Mouse (Mus musculus): ENCODE measurements at regions not wholly inside any gene's neighbourhood (a gene's known extent, or its start where the extent isn't known, plus 50 kb on each side); places are given as distances from the start of the nearest gene placed in this dataset.
A peak's percentile ranks its signal among the peaks of the same experiment; 100 is the strongest.
"Not testable (repeated sequence)": the region's sequence is repeated elsewhere in the genome, so short reads cannot be mapped to it uniquely, and the experiment has no call there.

DNA sequence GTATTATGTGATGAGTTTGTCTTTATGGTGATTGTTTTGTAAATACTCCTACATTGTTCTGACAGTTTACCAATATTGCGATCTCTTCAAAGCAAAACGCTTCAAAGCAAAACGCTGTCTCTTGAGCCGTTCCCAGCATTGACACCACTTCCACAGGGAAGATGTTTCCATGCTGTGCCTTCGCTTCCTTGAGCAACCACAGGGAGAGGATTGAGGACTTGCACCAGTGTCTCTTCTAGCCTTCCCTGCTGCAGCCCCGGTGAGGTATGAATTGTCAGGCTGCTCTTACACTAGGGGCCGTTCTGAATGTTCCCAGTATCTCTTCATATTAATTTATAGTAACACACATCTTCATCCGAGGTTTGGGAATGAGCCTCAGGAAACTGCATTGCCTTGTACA, 160.4 kb upstream of the Arglu1 start:
- Histone ChIP-seq H3K9me3 (no peaks in the 10 kb centered on the region), H3K9ac (no peak overlapping the region), H3K4me1 (peaks cover 3% of the 10 kb centered on the region; the same call in 1 of the 2 replicates), H3K4me3 (no peak overlapping the region), H3K27me3 (peaks cover 7% of the 10 kb centered on the region; the same call in 1 of the 2 replicates), H3K4me2 (replicated peaks) (no peak overlapping the region), H3K27ac (no peak overlapping the region), H3K36me3 (no peaks in the 10 kb centered on the region)
- no peak for ATAC-seq (ENCODE audit: low FRiP score, low read depth)
- 28% methylated on average over 8 of the region's 8 CpGs for WGBS

DNA sequence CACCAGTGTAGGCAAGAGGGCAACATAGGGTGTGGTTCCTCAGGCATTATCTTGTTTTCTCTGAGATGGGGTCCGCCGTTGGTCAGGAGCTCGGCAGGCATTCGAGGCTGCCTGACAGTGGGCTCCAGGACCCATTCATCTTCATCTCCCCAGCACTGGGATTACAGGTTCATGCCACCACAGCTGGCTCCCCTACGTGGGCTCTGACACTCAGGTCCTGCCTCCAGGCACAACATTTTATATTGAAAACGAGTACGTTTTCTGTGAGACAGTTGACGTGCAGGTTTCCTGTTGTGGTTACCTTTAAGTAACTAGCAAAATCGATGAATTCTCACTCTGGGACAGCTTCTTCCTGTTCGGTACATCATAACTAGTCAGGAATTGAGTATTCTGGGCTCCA, 157.3 kb upstream of the Arglu1 start:
- WGBS: 74% methylated on average over 10 of the region's 10 CpGs
- no peaks in the 10 kb centered on the region for H3K36me3 ChIP-seq
- H3K4me3 ChIP-seq: no peak overlapping the region
- H3K9me3 ChIP-seq: no peaks in the 10 kb centered on the region
- H3K9ac ChIP-seq: no peak overlapping the region
- ATAC-seq (ENCODE audit: low FRiP score, low read depth): no peak
- H3K27me3 ChIP-seq: peaks cover 7% of the 10 kb centered on the region; the same call in 1 of the 2 replicates
- H3K4me1 ChIP-seq: peaks cover 2% of the 10 kb centered on the region
- H3K4me2 ChIP-seq (replicated peaks): no peak overlapping the region
- H3K27ac ChIP-seq: no peak overlapping the region

DNA sequence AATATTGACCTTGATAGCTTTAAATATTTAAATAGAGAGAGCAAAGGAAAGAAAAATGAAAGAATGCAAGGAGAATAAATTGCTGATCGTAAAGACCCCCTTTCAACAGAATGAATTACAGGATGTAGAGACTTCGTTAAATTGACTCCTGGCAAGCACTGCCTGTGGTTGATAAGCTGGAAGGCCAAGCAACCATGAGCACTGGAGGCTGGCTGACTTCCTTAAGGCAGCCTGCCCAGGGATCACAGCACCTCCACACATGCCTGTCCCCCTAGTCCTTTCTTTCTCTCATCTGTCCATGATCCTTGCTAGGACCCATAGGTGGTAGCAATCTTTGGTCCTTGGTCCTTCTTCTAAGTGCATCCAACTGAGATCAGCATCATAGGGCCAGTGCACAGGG, 152.0 kb upstream of the Arglu1 start:
- no peaks in the 10 kb centered on the region for H3K36me3 ChIP-seq
- no peak overlapping the region for H3K4me2 ChIP-seq (replicated peaks)

DNA sequence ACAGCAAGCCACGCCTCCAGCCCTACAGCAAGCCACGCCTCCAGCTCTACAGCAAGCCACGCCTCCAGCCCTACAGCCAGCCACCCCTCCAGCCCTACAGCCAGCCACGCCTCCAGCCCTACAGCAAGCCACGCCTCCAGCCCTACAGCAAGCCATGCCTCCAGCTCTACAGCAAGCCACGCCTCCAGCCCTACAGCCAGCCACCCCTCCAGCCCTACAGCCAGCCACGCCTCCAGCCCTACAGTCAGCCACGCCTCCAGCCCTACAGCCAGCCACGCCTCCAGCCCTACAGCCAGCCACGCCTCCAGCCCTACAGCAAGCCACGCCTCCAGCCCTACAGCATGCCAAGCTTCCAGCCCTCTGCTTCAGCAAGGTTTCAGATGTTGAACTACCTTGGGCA, 145.8 kb upstream of the Arglu1 start:
- not testable (repeated sequence) for H3K36me3 ChIP-seq; H3K4me2 ChIP-seq (replicated peaks); H3K9ac ChIP-seq; H3K9me3 ChIP-seq; H3K4me1 ChIP-seq; ATAC-seq (ENCODE audit: low FRiP score, low read depth); H3K27ac ChIP-seq; H3K4me3 ChIP-seq; H3K27me3 ChIP-seq
- WGBS: 70% methylated on average over 11 of the region's 11 CpGs

More for the DNA sequence above, 152.0 kb upstream of the Arglu1 start:
- no peak overlapping the region for H3K4me3 ChIP-seq
- no peaks in the 10 kb centered on the region for H3K27me3 ChIP-seq
- no peak overlapping the region for H3K27ac ChIP-seq
- ATAC-seq (ENCODE audit: low FRiP score, low read depth): no peak
- 31% methylated on average over 2 of the region's 2 CpGs for WGBS
- H3K9me3 ChIP-seq: no peaks in the 10 kb centered on the region
- H3K9ac ChIP-seq: no peak overlapping the region
- peaks cover 13% of the 10 kb centered on the region for H3K4me1 ChIP-seq

DNA sequence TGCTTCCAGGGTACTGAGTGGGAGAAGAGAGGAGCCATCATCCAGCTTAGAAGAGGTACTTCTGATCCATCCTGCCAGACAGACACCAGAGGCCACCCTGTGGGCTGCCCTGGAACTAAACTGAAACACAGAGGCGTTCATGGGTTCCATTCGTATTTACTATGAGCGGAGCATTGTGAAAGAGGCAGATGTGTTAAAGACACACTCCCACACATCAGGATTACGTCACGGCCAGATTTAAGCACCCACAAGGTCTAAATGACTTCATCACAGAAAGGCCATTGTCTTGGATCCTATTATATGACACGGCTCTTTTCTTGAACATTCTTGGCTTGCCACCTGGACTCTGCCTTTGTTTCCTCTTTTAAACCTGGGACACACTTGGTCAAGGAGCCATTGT, 141.0 kb upstream of the Arglu1 start:
- Histone ChIP-seq H3K27ac (no peak overlapping the region), H3K4me1 (peaks cover 17% of the 10 kb centered on the region; the same call in 1 of the 2 replicates), H3K9me3 (no peaks in the 10 kb centered on the region), H3K9ac (no peak overlapping the region), H3K4me2 (replicated peaks) (no peak overlapping the region), H3K36me3 (no peaks in the 10 kb centered on the region), H3K27me3 (no peaks in the 10 kb centered on the region), H3K4me3 (no peak overlapping the region)
- WGBS: 90% methylated on average over 6 of the region's 6 CpGs
- no peak for ATAC-seq (ENCODE audit: low FRiP score, low read depth)

DNA sequence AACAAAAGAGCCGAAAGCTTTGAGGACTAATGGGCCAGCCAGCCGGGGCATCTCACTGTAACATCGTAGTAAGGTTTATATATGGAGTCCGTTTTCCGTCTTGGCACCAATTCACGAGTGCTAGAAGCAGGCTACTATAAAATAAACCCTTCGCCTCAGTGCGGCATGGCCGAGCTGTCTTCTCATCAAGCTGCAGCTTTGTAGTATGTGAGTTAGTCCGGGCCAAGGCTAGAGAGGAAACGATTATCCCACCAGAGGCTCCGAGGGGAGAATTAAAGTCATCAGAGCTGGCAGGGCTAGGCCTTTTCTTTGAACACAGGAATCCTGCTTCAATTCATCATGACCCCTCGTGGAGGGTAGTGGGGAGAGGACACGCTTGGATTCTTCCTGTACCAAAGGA, 138.9 kb upstream of the Arglu1 start:
- Histone ChIP-seq H3K36me3 (no peaks in the 10 kb centered on the region), H3K9me3 (no peaks in the 10 kb centered on the region), H3K4me2 (replicated peaks) (peak overlapping the region; percentile 16; the same call in 1 of the 2 replicates), H3K9ac (no peak overlapping the region), H3K27ac (peak overlapping the region; percentile 39; the same call in 1 of the 2 replicates), H3K4me3 (no peak overlapping the region), H3K4me1 (peaks cover 19% of the 10 kb centered on the region; the same call in 1 of the 2 replicates), H3K27me3 (no peaks in the 10 kb centered on the region)
- ATAC-seq (ENCODE audit: low FRiP score, low read depth): peak; percentile 52; the same call in 1 of the 2 replicates
- WGBS: 27% methylated on average over 14 of the region's 14 CpGs

DNA sequence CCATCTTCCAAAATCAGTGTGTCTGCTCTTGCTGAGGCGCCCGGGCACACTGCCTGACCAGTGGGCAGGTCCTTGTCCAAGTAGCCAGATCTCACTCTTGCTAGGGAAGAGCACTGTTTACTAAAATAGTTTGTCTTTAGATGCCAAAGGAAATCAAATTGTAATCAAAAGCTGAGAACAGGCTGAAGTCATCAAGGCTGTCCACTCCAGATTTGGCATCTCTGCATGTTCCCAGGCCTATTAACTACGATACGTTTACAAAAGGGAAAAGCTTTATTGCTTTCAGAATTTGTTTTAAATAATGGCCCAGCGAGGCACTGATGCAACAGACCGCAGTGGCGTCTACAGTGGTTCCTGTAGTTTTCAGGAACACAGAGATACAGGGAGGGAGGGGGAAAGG, 137.2 kb upstream of the Arglu1 start:
- Histone ChIP-seq H3K4me1 (peaks cover 19% of the 10 kb centered on the region; the same call in 1 of the 2 replicates), H3K4me3 (no peak overlapping the region), H3K4me2 (replicated peaks) (no peak overlapping the region), H3K27me3 (no peaks in the 10 kb centered on the region), H3K36me3 (no peaks in the 10 kb centered on the region), H3K9me3 (no peaks in the 10 kb centered on the region), H3K27ac (no peak overlapping the region), H3K9ac (no peak overlapping the region)
- 67% methylated on average over 7 of the region's 7 CpGs for WGBS
- no peak for ATAC-seq (ENCODE audit: low FRiP score, low read depth)

DNA sequence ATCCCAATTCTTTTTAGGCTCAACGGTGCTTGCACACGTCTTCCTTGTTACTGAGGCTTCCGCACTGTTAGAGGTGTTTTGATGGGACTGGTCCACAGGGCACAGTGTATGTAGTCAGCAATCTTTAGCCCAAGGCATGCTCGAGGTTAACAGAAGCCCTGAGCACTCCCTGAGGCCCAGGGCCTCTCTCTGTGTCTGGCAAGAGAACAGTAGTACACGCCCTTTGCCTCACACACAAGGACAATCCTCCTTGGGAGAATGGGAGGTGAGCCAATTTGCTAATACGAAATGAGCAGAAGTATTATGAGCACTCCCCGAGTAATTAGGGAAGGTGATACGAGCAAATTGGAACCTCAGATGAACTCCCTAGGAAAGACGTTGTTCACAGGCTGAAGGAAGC, 136.5 kb upstream of the Arglu1 start:
- 65% methylated on average over 9 of the region's 9 CpGs for WGBS
- Histone ChIP-seq H3K9ac (no peak overlapping the region), H3K27me3 (no peaks in the 10 kb centered on the region), H3K4me2 (replicated peaks) (no peak overlapping the region), H3K4me1 (peaks cover 19% of the 10 kb centered on the region; the same call in 1 of the 2 replicates), H3K9me3 (no peaks in the 10 kb centered on the region), H3K36me3 (no peaks in the 10 kb centered on the region), H3K27ac (no peak overlapping the region), H3K4me3 (no peak overlapping the region)
- no peak for ATAC-seq (ENCODE audit: low FRiP score, low read depth)

DNA sequence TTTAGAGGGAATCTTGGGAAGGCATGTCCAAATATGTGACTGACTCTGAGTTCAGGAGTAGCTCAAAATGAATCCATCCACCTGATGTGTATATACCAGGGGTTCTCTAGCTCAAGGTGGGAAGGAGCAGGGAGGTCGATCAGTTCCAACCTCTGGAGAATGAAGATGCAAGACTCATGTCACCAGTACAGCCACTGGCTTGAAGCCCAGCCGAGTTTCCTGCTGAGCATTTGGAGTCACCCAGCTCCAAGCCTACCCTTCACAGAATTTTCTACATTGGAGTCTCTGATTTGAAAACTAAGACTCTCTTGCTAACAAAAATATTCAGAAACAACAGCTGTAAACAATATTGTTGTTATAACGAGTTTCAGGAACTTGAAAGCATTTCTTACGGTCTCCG, 134.6 kb upstream of the Arglu1 start:
- H3K27me3 ChIP-seq: no peaks in the 10 kb centered on the region
- ATAC-seq (ENCODE audit: low FRiP score, low read depth): no peak
- H3K9me3 ChIP-seq: no peaks in the 10 kb centered on the region
- H3K4me2 ChIP-seq (replicated peaks): no peak overlapping the region
- no peak overlapping the region for H3K4me3 ChIP-seq
- no peak overlapping the region for H3K9ac ChIP-seq
- H3K4me1 ChIP-seq: peaks cover 19% of the 10 kb centered on the region; the same call in 1 of the 2 replicates
- no peak overlapping the region for H3K27ac ChIP-seq
- WGBS: 64% methylated on average over 5 of the region's 5 CpGs
- H3K36me3 ChIP-seq: no peaks in the 10 kb centered on the region

DNA sequence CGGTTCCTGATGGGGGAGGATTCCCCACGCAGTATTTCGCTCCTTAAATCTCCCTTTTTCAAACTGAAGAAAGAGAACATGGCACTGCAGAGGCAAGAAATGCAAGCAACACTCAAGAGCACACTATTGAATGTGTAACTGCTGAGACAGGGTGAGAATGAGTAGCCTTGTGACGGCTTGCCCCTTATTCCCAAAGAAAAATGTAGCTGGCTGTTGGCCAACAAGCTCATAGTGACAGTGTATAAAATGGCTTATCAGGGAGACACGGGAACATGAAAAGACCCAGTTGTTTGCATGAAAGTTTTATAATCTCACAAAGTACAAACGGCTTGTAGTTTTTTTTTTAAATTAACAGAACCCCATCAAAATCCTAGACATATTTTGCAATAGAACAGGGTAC, 130.8 kb upstream of the Arglu1 start:
- H3K4me2 ChIP-seq (replicated peaks): no peak overlapping the region
- no peaks in the 10 kb centered on the region for H3K9me3 ChIP-seq
- H3K36me3 ChIP-seq: no peaks in the 10 kb centered on the region
- no peak for ATAC-seq (ENCODE audit: low FRiP score, low read depth)
- no peak overlapping the region for H3K9ac ChIP-seq
- no peaks in the 10 kb centered on the region for H3K27me3 ChIP-seq
- H3K4me3 ChIP-seq: no peak overlapping the region
- WGBS: 58% methylated on average over 6 of the region's 6 CpGs
- H3K4me1 ChIP-seq: no peaks in the 10 kb centered on the region; the same call in 1 of the 2 replicates
- H3K27ac ChIP-seq: no peak overlapping the region

DNA sequence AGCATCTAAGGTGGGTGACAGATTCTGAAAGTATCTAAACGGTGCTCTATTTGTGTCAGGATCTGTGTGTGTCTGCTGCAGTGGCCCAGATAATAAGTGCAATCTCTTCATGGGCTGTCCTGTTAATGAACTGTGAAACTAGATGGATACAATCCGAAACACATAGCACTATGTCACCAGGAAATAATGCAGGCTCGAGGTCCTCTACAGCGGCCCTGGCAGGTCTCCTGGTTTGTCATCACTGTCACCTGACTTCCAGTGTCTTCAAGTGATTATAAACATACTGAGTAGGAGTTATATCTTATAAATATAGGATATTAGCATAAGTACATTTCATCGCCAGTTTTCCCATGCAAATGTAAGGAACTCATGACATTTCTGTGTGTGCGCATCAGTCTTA, 130.3 kb upstream of the Arglu1 start:
- Histone ChIP-seq H3K4me3 (no peak overlapping the region), H3K27me3 (no peaks in the 10 kb centered on the region), H3K4me2 (replicated peaks) (no peak overlapping the region), H3K9me3 (no peaks in the 10 kb centered on the region), H3K9ac (no peak overlapping the region), H3K27ac (no peak overlapping the region), H3K4me1 (no peaks in the 10 kb centered on the region), H3K36me3 (no peaks in the 10 kb centered on the region)
- 77% methylated on average over 6 of the region's 6 CpGs for WGBS
- no peak for ATAC-seq (ENCODE audit: low FRiP score, low read depth)

DNA sequence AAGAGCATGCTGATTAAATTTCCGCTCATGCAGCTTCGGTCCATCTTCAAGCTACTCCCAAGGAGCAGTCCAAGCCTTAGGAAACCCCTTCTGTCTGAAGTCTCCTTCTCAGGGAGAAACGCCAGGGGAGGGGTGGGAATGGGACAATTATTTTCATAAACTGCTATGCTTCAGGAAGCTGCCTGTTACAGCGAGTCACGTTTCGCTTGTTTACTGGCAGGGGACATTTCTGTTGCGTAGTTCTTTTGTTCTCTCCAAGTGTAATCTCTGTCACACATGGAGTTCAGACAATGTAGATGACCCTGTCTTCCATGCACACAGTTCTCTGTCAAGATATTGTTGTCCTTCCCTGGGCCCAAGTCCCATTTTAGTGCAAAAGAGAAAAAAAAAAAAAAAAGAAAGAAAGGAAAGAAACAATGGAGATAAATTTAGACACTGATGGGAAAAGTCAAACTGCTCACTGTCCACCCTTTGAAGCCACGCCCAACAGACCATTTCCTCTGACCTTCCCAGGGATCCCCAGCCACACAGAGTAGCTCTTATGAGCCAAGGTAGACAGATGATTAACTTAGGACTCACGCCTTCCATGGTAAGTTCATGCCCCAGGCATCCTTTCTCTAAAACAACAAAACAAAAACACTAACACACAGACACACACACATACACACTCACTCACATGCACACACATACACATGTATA, 129.1 kb upstream of the Arglu1 start:
- H3K27me3 ChIP-seq: no peaks in the 10 kb centered on the region
- no peak overlapping the region for H3K4me2 ChIP-seq (replicated peaks)
- no peaks in the 10 kb centered on the region for H3K9me3 ChIP-seq
- H3K36me3 ChIP-seq: no peaks in the 10 kb centered on the region
- WGBS: 83% methylated on average over 9 of the region's 9 CpGs
- no peak overlapping the region for H3K4me3 ChIP-seq
- no peak overlapping the region for H3K27ac ChIP-seq
- no peak overlapping the region for H3K9ac ChIP-seq
- H3K4me1 ChIP-seq: no peaks in the 10 kb centered on the region
- ATAC-seq (ENCODE audit: low FRiP score, low read depth): no peak

DNA sequence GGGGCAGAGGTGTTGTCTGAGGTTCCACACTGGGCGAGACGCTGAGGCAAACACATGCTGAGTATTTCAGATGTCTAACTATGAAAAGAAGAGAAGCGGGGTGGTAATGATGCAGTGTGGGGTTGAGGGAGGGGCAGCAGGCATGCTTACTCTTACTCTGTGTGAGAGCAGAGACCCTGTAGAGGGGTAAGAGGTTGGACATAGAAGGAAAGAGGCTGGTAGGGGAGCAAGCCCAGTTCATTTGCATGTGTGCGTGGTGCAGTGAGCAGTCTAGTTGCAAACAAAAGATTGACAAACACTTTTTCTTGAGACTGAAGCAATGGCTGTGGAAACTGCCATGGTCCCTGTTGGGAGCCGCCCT, 122.5 kb upstream of the Arglu1 start:
- H3K27ac ChIP-seq: no peak overlapping the region
- H3K4me3 ChIP-seq: no peak overlapping the region
- H3K9me3 ChIP-seq: no peaks in the 10 kb centered on the region
- H3K36me3 ChIP-seq: no peaks in the 10 kb centered on the region
- ATAC-seq (ENCODE audit: low FRiP score, low read depth): no peak
- WGBS: 96% methylated on average over 5 of the region's 5 CpGs
- H3K4me1 ChIP-seq: peaks cover 16% of the 10 kb centered on the region
- H3K4me2 ChIP-seq (replicated peaks): no peak overlapping the region
- no peaks in the 10 kb centered on the region for H3K27me3 ChIP-seq
- no peak overlapping the region for H3K9ac ChIP-seq

All from limb, embryonic 13.5 days (tissue).